Mouse (Mus musculus) lung, adult 2 months (tissue): Measurements from ENCODE around the gene Sipa1.

Experiments used
- CTCF ChIP-seq: fragments of 200-500 bp; IDR thresholded peaks from 2 replicates; pipeline ENCODE4 v1.5.1; 2011; ENCODE audit warnings: mild to moderate bottlenecking, low read length, control low read depth; ENCODE audit not compliant: insufficient read depth
- POLR2A ChIP-seq: fragments of 200-500 bp; IDR thresholded peaks from 2 replicates; pipeline ENCODE4 v1.6.1; 2011; ENCODE audit warnings: low read depth, mild to moderate bottlenecking, control low read depth, low read length, borderline replicate concordance; ENCODE audit errors: extremely low read depth

DNA sequence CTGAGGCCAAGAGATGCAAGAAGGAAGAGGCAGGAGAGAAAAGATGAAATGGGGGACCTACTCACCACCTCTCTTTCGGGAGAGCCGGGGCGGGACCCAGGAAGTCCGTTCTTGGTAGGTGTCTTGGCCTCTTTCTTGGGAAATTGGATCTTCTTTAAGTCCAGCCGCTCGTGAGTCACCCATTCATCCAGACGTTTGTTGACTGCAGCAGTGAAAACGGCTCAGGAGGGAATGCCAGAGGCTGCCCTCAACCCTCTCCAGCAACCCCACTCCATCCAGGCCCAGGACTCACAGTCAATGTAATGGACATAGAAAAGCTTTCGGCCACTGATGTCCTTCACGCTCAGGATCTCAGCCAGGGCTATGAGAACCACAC is 54.3 kb downstream of the Sipa1 start:
- TF ChIP-seq POLR2A (no peak), CTCF (no peak)
